Mouse (Mus musculus) urinary bladder, postnatal 10 days (tissue): ENCODE measurements around the gene Dok5.

Source experiments
- DNase-seq: peaks from one replicate; pipeline ENCODE4 v3.0.0; 2022; ENCODE audit warnings: low spot score

The Dok5 gene

GRCm38 (mm10) chr2:170862799-170863198 is 131.2 kb downstream of the Dok5 start:
- DNase-seq = no peak

DNA sequence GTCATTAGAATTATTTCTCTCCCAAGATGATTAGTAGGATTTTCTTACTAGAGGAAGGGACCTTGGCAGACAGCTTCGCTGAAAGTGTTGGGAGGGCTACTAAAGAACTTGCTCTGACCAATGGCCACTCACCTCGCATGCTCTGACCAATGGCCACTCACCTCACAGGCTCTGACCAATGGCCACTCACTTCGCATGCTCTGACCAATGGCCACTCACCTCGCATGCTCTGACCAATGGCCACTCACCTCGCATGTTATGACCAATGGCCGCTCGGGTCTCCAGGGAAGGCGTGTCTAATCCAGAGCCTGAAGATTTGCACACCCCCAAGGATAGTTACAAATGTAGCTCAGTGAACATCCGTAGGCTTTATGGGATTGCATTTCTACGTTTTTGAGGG is 131.6 kb downstream of the Dok5 start:
- DNase-seq = no peak

- no peak for DNase-seq
These were observed 132.4 kb downstream of the Dok5 start for GRCm38 (mm10) chr2:170864043-170864442.

DNA sequence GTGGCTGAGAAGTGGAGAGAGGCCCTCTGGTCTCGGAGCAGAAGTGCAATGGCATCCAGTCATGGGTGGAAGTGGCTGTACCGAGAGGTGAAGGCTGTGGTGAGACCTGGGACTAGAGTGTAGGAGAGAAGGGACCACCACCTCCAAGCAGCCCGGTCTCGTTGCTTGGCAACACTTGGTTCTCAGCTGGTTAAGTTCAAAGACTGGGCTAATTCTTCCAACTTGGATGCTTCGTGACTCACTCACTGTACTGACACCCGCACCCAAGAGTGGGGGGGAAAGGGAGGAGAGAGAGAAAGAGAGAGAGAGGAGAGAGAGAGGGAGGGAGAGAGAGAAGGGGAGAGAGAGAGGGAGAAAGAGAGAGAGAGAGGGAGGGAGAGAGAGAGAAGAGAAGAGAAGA is 133.2 kb downstream of the Dok5 start:
- no peak for DNase-seq

GRCm38 (mm10) chr2:170870566-170870965 is 139.0 kb downstream of the Dok5 start:
- no peak for DNase-seq

- DNase-seq = no peak
These were observed 139.9 kb downstream of the Dok5 start for GRCm38 (mm10) chr2:170871469-170871868.

DNA sequence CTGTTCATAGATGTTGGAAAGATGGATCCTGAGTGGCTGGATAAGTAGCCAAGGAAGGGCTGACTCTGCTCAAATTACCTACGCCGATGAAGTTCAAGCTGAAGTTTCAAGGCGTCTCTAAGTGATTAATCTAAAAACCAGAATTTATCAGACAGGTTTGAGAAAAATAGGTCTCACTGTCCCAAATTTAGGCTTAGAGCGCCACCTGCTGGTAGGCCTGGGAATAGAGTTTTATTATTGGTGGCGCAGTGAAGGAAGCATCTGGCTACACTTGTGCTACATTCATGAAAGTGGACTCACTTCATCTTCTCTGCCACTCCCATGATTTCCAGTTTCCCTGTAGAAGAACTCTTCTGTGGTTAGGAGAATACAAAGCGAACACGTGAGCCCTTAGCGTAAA is 141.8 kb downstream of the Dok5 start:
- peak; percentile 43 for DNase-seq

- DNase-seq = peak; percentile 33
These were observed 145.9 kb downstream of the Dok5 start for GRCm38 (mm10) chr2:170877515-170877914.

- no peak for DNase-seq
These were observed 146.3 kb downstream of the Dok5 start for GRCm38 (mm10) chr2:170877936-170878335.

DNA sequence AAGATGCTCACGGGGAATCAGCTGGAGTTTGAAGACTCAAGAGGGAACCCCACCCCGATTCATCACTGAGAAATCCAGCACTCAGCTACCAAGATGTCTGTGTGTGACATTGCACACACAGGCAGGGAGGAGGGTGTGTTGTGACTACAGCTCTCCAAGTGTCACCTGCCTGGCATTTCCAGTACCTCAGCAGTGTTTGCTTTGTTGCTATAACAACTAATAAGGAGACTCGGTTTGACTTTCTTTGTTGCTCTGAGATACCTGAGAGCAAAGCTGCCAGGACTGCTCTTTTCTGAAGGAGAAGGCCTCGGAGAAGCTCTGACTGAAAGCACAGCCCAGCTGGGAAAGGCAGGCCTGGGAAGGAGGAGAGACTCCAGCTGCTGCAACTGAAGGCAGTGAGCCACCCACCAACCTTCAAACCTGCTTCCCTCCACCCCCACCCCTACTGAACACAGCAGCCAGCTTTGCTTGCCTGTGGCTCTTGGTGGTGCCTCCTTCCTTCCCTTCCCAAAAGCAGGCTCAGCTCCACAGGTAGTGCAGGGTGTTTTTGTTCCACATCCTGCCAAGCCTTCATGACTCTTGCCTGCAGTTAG is 152.7 kb downstream of the Dok5 start:
- DNase-seq = no peak

GRCm38 (mm10) chr2:170887984-170888383 is 156.4 kb downstream of the Dok5 start:
- no peak for DNase-seq

DNA sequence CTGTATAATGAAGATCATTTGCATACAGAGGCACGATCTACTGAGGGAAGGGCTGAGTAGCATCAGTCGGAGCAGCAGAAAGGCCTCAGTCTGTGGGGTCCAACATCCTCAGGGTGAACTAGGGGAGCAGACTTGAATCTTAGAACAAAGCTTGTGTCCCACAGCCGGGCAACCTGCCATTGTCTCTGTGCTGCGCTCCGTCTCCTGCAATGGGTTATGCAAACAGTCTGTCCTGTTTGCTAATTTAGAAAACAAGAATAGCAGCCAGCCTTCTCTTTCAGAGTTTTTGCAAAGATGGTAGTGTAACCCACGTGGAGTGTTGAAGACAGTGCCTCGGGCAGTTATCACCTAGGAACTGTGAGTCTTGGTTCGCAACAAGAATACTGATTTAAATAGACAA is 163.5 kb downstream of the Dok5 start:
- DNase-seq = no peak

DNA sequence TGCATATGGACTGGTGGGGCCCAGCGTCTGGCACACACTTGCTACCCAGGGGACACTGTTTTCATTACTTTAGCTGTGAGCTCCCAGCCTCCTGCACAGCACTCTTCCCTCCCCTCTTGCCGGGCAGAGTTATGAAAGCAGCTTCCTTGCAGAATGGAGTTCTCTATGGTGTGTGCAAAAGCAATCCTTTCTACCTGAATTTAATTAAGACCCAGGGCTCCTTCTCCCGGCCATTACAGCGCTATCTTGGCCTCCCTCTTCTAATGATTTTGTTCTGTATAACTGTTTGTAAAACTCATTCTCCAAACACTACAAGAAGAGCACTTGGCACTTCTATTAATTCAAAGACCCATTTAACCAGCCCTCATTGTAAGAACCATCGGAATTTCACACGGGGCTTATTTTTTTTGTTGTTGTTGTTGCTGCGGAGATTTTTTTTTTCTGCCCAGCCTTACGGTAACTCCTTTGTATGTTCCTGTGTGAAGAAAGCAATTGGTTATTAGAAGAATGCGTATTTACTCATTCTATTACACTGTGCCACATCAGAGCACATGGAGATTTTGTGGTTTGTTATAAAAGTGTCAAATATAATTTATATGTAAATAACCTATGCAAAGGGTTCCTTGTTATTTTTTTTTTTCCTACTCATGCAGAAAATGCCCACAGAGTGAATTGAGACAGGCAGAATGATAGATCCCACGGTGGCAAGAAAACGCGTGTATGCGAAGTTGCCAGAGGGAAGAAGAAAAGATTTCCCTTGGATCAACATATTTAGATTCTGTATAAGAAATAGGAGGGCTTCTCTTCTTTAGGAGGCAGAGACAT is 170.8 kb downstream of the Dok5 start:
- DNase-seq = no peak

GRCm38 (mm10) chr2:170903029-170903306 is 171.4 kb downstream of the Dok5 start:
- DNase-seq = no peak

DNA sequence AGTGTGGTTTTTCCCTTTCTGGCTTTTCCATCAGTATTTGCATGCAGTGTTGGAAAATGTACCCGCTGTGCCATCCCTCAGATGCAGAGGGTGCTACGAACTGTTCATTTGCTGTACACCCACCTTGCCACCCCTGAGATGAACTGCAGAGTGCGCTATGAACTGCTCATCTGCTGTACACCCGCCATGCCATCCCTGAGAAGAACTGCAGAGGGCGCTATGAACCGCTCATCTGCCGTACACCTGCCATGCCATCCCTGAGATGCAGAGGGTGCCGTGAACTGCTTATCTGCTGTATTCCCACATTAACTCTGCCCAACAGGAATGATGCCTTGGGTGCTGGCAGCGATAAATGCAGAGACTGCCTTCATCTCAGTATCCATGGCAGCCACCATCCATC is 171.8 kb downstream of the Dok5 start:
- DNase-seq = no peak

DNA sequence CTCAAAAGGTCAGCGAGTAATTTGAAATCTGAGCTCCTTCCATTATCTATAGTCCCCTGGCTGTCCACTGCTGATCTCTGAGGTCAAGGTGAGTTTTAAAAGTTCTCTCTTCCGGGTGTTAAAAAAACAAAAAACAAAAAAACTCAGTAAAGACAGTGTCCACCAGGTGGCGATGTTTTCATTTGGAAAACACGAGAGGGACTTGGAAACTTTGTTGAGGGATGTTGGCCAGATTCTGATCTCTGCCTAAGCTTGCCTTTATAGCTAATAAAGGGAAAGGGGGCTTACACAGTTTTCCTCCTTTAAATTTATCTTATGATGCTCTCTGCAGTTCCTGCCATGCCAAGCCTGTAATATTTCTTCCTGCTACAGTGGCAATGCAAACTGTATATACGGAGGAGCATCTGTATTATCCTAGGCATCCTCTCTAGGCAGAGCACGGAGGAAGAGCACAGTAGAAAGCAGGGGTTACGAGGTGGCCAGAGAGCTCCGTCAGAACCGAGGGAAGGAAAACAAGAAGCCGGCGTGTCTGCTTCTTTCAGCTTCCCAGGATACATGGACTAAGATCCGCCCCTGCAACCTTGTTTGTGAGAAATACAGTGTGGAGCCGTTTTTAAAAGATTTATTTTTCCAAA is 181.1 kb downstream of the Dok5 start:
- no peak for DNase-seq

DNA sequence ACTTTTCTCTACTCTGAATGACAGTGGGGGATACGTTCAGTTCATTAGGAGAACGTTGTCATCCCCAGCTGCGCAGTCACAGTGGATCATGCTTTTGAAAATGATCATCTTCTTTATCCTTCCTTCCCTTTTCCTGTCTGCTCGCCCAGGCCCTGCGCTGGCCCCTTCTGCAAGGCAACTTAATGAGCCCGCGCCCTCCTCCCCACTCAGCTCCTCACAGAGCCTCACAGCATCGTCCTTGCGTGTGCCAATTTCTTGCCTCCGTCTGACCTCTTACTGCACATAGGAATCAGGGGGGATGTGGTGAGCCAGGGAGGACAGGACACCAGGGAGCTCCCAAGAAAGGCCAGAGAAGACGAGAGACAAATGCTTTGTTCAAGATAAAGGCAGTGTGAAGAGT is 182.3 kb downstream of the Dok5 start:
- no peak for DNase-seq

DNA sequence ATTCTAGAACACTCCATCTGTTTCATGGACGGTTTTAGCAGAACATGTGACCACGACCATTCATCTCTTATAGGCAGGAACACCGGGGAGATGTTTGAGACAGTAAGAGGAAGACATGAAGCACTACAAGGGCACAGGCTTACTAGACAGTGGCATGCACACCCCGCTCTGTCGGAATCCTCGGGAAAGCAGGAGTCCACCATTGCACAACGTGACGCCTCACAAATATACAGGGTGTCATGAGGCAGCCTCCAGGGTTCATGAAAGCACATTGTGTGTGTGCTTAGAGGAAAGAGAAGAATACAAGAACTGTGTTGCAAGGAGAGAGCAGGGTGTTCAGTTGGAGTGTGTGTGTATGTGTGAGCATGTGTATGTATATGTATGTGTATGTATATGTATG is 184.0 kb downstream of the Dok5 start:
- no peak for DNase-seq

DNA sequence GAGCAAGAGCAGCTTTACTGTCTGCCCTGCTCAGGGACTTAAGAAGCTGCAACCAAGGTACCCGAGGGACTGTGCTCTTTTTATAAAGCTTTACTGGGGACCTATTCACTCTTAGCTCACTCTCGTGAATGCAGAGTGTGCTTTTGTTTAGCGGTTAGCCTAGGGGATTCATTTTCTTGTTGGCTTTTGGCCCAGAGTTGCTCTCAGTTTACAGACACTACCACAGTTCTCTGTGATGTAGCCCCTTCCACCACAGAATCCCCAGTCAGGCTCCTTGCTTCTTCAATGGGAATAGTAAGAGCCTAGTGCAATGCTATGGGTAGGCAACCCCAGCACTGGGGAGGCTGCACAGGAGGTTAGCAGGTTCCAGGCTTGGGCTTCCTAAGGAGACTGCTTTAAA is 190.7 kb downstream of the Dok5 start:
- no peak for DNase-seq

DNA sequence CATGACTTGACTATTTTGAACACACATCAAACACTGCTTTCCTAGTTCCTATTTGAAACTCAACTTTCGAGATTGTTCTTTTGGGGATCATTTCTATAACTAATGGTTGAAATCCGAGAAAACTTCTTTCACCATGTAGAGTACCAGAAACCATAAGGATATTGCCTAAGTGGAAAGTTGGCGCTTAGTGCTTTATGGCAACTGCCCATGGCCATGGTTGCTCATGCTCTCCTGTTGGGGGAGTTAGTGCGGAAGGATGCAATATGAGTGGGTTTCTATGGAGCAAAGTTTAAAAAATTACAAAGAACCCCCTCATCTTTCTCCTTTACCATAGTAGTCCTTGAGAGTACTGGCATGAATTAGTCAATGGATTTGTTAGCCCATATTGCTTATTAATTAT is 192.5 kb downstream of the Dok5 start:
- DNase-seq = no peak

DNA sequence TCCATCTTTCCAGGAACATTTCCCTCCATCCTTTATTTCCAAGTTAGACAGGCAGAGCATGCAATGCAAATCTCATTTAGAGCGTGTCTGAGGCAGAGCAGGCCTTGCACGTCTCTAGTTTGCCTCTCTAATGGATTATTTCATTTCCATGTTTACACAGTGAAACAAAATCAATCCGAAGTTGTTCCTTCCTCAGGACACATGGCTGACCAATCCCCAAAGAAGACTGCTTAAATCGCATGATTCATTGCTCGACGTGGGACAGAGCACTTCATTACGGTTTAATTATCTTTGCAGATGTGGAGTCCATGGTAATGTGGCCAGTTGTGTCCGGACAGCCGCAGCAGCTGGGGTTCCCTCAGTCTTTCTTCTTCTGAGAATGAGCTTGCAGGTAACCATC is 194.6 kb downstream of the Dok5 start:
- no peak for DNase-seq
